Mouse (Mus musculus): ENCODE data around the gene Mical2. TPM values are rescaled to one million over a fixed set of nuclear protein-coding genes. Genes with fewer than 3 reads are reported as not detected.

Gene Mical2
- polyA plus RNA-seq, 1 experiment: 173 TPM

GRCm38 (mm10) chr7:112457920-112458319 is 232.3 kb downstream of the Mical2 start:
- H3K4me3 ChIP-seq (replicated peaks; ENCODE audit: insufficient read depth, low read depth, low read length): no peak overlapping the region
- 62% methylated on average over 4 of the region's 4 CpGs for WGBS
- H3K4me1 ChIP-seq (ENCODE audit: control insufficient read depth, insufficient read depth, low read length): peaks cover 18% of the 10 kb centered on the region

GRCm38 (mm10) chr7:112458440-112458839 is 232.8 kb downstream of the Mical2 start:
- Histone ChIP-seq H3K4me1 (ENCODE audit: control insufficient read depth, insufficient read depth, low read length) (peaks cover 18% of the 10 kb centered on the region), H3K27ac (ENCODE audit: insufficient read depth, low read length) (no peak overlapping the region; the same call in 1 of the 2 replicates), H3K27me3 (ENCODE audit: control insufficient read depth, insufficient read depth, low read length) (no peaks in the 10 kb centered on the region), H3K4me3 (replicated peaks; ENCODE audit: insufficient read depth, low read depth, low read length) (no peak overlapping the region)
- no peak for TF ChIP-seq CTCF (IDR thresholded peaks at IDR 0.05; ENCODE audit: borderline replicate concordance, insufficient read depth, low read depth, low read length)
- TF ChIP-seq POLR2A (IDR thresholded peaks at IDR 0.05; ENCODE audit: borderline replicate concordance, insufficient read depth, low read length): no peak
- WGBS: 19% methylated on average over 5 of the region's 5 CpGs
- DNase-seq: peak; percentile 73 to 82

More at GRCm38 (mm10) chr7:112457920-112458319, 232.3 kb downstream of the Mical2 start:
- TF ChIP-seq CTCF (IDR thresholded peaks at IDR 0.05; ENCODE audit: borderline replicate concordance, insufficient read depth, low read depth, low read length) (no peak), POLR2A (IDR thresholded peaks at IDR 0.05; ENCODE audit: borderline replicate concordance, insufficient read depth, low read length) (no peak)
- DNase-seq: no peak
- H3K27me3 ChIP-seq (ENCODE audit: control insufficient read depth, insufficient read depth, low read length): no peaks in the 10 kb centered on the region
- no peak overlapping the region for H3K27ac ChIP-seq (ENCODE audit: insufficient read depth, low read length)

Other genes with a start within 250 kb of the Mical2 start
- 45.1 and 46.7 TPM in 2 replicates for gene Usp47, start 202.4 kb upstream of the Mical2 start, polyA plus RNA-seq (2012; rRNA removed)
- gene Dkk3, start 66.8 kb upstream of the Mical2 start, polyA plus RNA-seq (2012; rRNA removed): 17.1 and 20.4 TPM in 2 replicates
- 64.4 and 67.5 TPM in 2 replicates for gene Parva, start 201.6 kb downstream of the Mical2 start, polyA plus RNA-seq (2012; rRNA removed)